Mouse (Mus musculus): ENCODE data around the gene Tnnt3. TPM values are rescaled to one million over a fixed set of nuclear protein-coding genes. Genes with fewer than 3 reads are reported as not detected.
A peak's percentile ranks its signal among the peaks of the same experiment; 100 is the strongest.

Tnnt3 gene
- polyA plus RNA-seq, 1 experiment: 2.2 TPM

- Histone ChIP-seq H3K4me3 (ENCODE audit: control insufficient read depth, insufficient read depth, low read length) (no peak overlapping the region), H3K4me1 (replicated peaks; ENCODE audit: control insufficient read depth, insufficient read depth, low read length) (no peaks in the 10 kb centered on the region), H3K27me3 (ENCODE audit: control insufficient read depth, insufficient read depth, low read length) (no peaks in the 10 kb centered on the region), H3K36me3 (ENCODE audit: control insufficient read depth, insufficient read depth, low read length) (peaks cover 14% of the 10 kb centered on the region), H3K27ac (ENCODE audit: control insufficient read depth, insufficient read depth, low read length) (no peak overlapping the region)
- no peak for DNase-seq
- TF ChIP-seq CTCF (IDR thresholded peaks at IDR 0.05; ENCODE audit: borderline replicate concordance, control insufficient read depth, extremely low read depth, insufficient read depth, low read length, poor library complexity) (0 out of 2 replicates have a peak, but pooled peaks have one; percentile 27), POLR2A (IDR thresholded peaks at IDR 0.05; ENCODE audit: control insufficient read depth, extremely low read depth, insufficient read depth, low read length, poor library complexity) (no peak)
- WGBS: 88% methylated on average over 2 of the region's 2 CpGs
Observed at GRCm38 (mm10) chr7:142497775-142498174, 861 bp upstream of the Tnnt3 start.

- Histone ChIP-seq H3K36me3 (ENCODE audit: control insufficient read depth, insufficient read depth, low read length) (peaks cover 4% of the 10 kb centered on the region), H3K27ac (ENCODE audit: control insufficient read depth, insufficient read depth, low read length) (no peak overlapping the region), H3K4me1 (replicated peaks; ENCODE audit: control insufficient read depth, insufficient read depth, low read length) (no peaks in the 10 kb centered on the region), H3K27me3 (ENCODE audit: control insufficient read depth, insufficient read depth, low read length) (no peaks in the 10 kb centered on the region), H3K4me3 (ENCODE audit: control insufficient read depth, insufficient read depth, low read length) (no peak overlapping the region)
- DNase-seq: no peak
- 73% methylated on average over 5 of the region's 5 CpGs for WGBS
- no peak for TF ChIP-seq POLR2A (IDR thresholded peaks at IDR 0.05; ENCODE audit: control insufficient read depth, extremely low read depth, insufficient read depth, low read length, poor library complexity)
- no peak for TF ChIP-seq CTCF (IDR thresholded peaks at IDR 0.05; ENCODE audit: borderline replicate concordance, control insufficient read depth, extremely low read depth, insufficient read depth, low read length, poor library complexity)
Observed at GRCm38 (mm10) chr7:142499010-142499721, 530 bp downstream of the Tnnt3 start.

- TF ChIP-seq POLR2A (IDR thresholded peaks at IDR 0.05; ENCODE audit: control insufficient read depth, extremely low read depth, insufficient read depth, low read length, poor library complexity) (no peak), CTCF (IDR thresholded peaks at IDR 0.05; ENCODE audit: borderline replicate concordance, control insufficient read depth, extremely low read depth, insufficient read depth, low read length, poor library complexity) (no peak)
- Histone ChIP-seq H3K27ac (ENCODE audit: control insufficient read depth, insufficient read depth, low read length) (no peak overlapping the region), H3K36me3 (ENCODE audit: control insufficient read depth, insufficient read depth, low read length) (no peaks in the 10 kb centered on the region), H3K4me3 (ENCODE audit: control insufficient read depth, insufficient read depth, low read length) (no peak overlapping the region), H3K27me3 (ENCODE audit: control insufficient read depth, insufficient read depth, low read length) (no peaks in the 10 kb centered on the region), H3K4me1 (replicated peaks; ENCODE audit: control insufficient read depth, insufficient read depth, low read length) (no peaks in the 10 kb centered on the region)
- DNase-seq: no peak
- WGBS: 59% methylated on average over 1 of the region's 1 CpGs
Observed at GRCm38 (mm10) chr7:142500032-142500431, 1.4 kb downstream of the Tnnt3 start.

GRCm38 (mm10) chr7:142503206-142503605 lies 4.6 kb downstream of the Tnnt3 start:
- H3K4me1 ChIP-seq (replicated peaks; ENCODE audit: control insufficient read depth, insufficient read depth, low read length): no peaks in the 10 kb centered on the region
- no peak for DNase-seq
- H3K36me3 ChIP-seq (ENCODE audit: control insufficient read depth, insufficient read depth, low read length): no peaks in the 10 kb centered on the region
- no peak for TF ChIP-seq CTCF (IDR thresholded peaks at IDR 0.05; ENCODE audit: borderline replicate concordance, control insufficient read depth, extremely low read depth, insufficient read depth, low read length, poor library complexity)
- no peak for TF ChIP-seq POLR2A (IDR thresholded peaks at IDR 0.05; ENCODE audit: control insufficient read depth, extremely low read depth, insufficient read depth, low read length, poor library complexity)
- no peak overlapping the region for H3K27ac ChIP-seq (ENCODE audit: control insufficient read depth, insufficient read depth, low read length)
- no peaks in the 10 kb centered on the region for H3K27me3 ChIP-seq (ENCODE audit: control insufficient read depth, insufficient read depth, low read length)
- H3K4me3 ChIP-seq (ENCODE audit: control insufficient read depth, insufficient read depth, low read length): no peak overlapping the region
- 81% methylated on average over 4 of the region's 4 CpGs for WGBS

- Histone ChIP-seq H3K27me3 (ENCODE audit: control insufficient read depth, insufficient read depth, low read length) (no peaks in the 10 kb centered on the region), H3K36me3 (ENCODE audit: control insufficient read depth, insufficient read depth, low read length) (no peaks in the 10 kb centered on the region), H3K4me1 (replicated peaks; ENCODE audit: control insufficient read depth, insufficient read depth, low read length) (no peaks in the 10 kb centered on the region), H3K27ac (ENCODE audit: control insufficient read depth, insufficient read depth, low read length) (no peak overlapping the region), H3K4me3 (ENCODE audit: control insufficient read depth, insufficient read depth, low read length) (no peak overlapping the region)
- TF ChIP-seq POLR2A (IDR thresholded peaks at IDR 0.05; ENCODE audit: control insufficient read depth, extremely low read depth, insufficient read depth, low read length, poor library complexity) (no peak), CTCF (IDR thresholded peaks at IDR 0.05; ENCODE audit: borderline replicate concordance, control insufficient read depth, extremely low read depth, insufficient read depth, low read length, poor library complexity) (no peak)
- WGBS: 84% methylated on average over 2 of the region's 2 CpGs
- no peak for DNase-seq
Observed at GRCm38 (mm10) chr7:142505942-142506341, 7.3 kb downstream of the Tnnt3 start.

GRCm38 (mm10) chr7:142506501-142506900 lies 7.9 kb downstream of the Tnnt3 start:
- WGBS: 81% methylated on average over 4 of the region's 4 CpGs
- no peak for TF ChIP-seq CTCF (IDR thresholded peaks at IDR 0.05; ENCODE audit: borderline replicate concordance, control insufficient read depth, extremely low read depth, insufficient read depth, low read length, poor library complexity)
- no peak for TF ChIP-seq POLR2A (IDR thresholded peaks at IDR 0.05; ENCODE audit: control insufficient read depth, extremely low read depth, insufficient read depth, low read length, poor library complexity)
- Histone ChIP-seq H3K27me3 (ENCODE audit: control insufficient read depth, insufficient read depth, low read length) (no peaks in the 10 kb centered on the region), H3K4me1 (replicated peaks; ENCODE audit: control insufficient read depth, insufficient read depth, low read length) (no peaks in the 10 kb centered on the region), H3K4me3 (ENCODE audit: control insufficient read depth, insufficient read depth, low read length) (no peak overlapping the region), H3K27ac (ENCODE audit: control insufficient read depth, insufficient read depth, low read length) (no peak overlapping the region), H3K36me3 (ENCODE audit: control insufficient read depth, insufficient read depth, low read length) (no peaks in the 10 kb centered on the region)
- no peak for DNase-seq

All from thymus, adult 2 months (tissue).